In the genomic region with DNA sequence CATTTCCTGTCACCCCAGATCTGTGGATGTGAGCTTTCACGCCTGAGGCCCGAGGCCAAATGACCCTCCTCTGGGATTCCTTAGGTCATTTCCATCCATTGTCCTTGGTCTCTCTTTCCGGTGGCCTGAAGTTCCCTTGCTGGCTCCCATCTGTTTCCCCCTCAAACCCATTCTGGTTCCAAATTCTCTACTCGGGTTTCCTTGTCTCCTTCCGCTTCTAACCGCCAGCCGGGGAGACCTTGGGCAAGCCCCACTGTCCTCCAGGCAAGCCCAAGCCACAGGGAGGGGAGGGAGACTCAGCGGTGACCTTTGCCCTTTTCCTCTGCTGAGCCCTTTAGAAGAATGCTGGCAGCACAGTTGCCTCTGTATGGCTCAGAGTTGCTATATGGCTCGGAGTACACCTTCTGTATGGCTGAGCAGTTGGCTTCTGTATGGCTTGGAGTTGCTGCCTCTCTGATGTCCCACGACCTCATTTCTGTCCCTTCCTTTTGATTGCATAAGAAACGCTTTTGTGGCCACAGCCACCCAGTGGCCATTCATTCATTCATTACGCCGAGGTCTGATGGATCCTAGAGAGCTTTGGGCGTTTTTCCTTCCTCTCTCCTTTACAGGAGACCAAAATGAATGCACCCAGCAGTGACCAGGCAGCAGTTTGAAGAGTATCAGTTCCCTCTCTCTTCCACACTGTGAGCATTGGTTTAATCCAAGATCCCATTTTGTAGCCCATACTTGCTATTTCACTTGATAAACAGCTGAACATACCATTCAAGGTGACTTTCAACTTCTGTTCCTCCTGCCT, we compare ENCODE assay signal across 9 mouse cellular contexts. TPM values are rescaled to one million over a fixed set of nuclear protein-coding genes. Genes with fewer than 3 reads are reported as not detected.
A peak's percentile ranks its signal among the peaks of the same experiment; 100 is the strongest.
DNase-seq lines count a peak whose midpoint lies in the region; ATAC-seq and TF ChIP-seq lines count a peak whose summit lies in the region.
"Had no signal": no experiment of that assay in that cellular context is flagged by ENCODE, and none has a peak within 500 bp of the region (broad histone marks: within the 10 kb centered on the region; RNA-seq: fewer than 3 reads in every experiment).

No protein-coding gene starts in this region.

- no peaks in the 10 kb centered on the region for H3K27me3 ChIP-seq in liver, embryonic 14.5 days (ENCODE audit: control insufficient read depth, insufficient read depth, low read length)
- no peaks in the 10 kb centered on the region for H3K27me3 ChIP-seq in hindbrain, embryonic 13.5 days

- H3K27ac ChIP-seq in liver, embryonic 14.5 days: no peak overlapping the region
- H3K27ac ChIP-seq in hindbrain, embryonic 13.5 days: no peak overlapping the region

- H3K36me3 ChIP-seq in liver, embryonic 14.5 days (replicated peaks; ENCODE audit: control insufficient read depth, insufficient read depth, low read depth): no peaks in the 10 kb centered on the region
- no peaks in the 10 kb centered on the region for H3K36me3 ChIP-seq in hindbrain, embryonic 13.5 days

- H3K9me3 ChIP-seq in liver, embryonic 14.5 days (ENCODE audit: control insufficient read depth, low read length): no peaks in the 10 kb centered on the region
- no peaks in the 10 kb centered on the region for H3K9me3 ChIP-seq in hindbrain, embryonic 13.5 days

- no peak overlapping the region for H3K4me3 ChIP-seq in liver, embryonic 14.5 days (ENCODE audit: insufficient read depth in 1 of 2, low read depth in 2 of 2, low read length in 2 of 2)
- H3K4me3 ChIP-seq in hindbrain, embryonic 13.5 days: no peak overlapping the region
- H3K4me3 ChIP-seq: erythroblast, embryonic 14.5 days had no signal

- ATAC-seq in liver, embryonic 14.5 days (ENCODE audit: insufficient read depth): 0 out of 2 replicates have a peak, but pooled peaks have one; percentile 14
- ATAC-seq in erythroid progenitor cell, adult 5-6 weeks (replicated peaks; ENCODE audit: low FRiP score, poor library complexity, severe bottlenecking): no peak
- no peak for ATAC-seq in hindbrain, embryonic 13.5 days (ENCODE audit: low FRiP score)

- no peak overlapping the region for H3K9ac ChIP-seq in liver, embryonic 14.5 days (replicated peaks)
- H3K9ac ChIP-seq in hindbrain, embryonic 13.5 days: no peak overlapping the region

- intact Hi-C loops in heart, postnatal 25 days (cut with DNase I): no loop called here
- intact Hi-C loops in left cerebral cortex, postnatal 4 days (cut with DNase I): no loop called here

- DNase-seq in ovary, adult 18-20 months (ENCODE audit: low spot score): peak; percentile 59
- no peak for DNase-seq in ovary, postnatal 14 days (ENCODE audit: low spot score)
- DNase-seq in heart, postnatal 25 days (ENCODE audit: low spot score): peak; percentile 65
- DNase-seq in liver, embryonic 14.5 days (ENCODE audit: low read depth in 3 of 3, low spot score in 3 of 3): no peak
- DNase-seq in left cerebral cortex, postnatal 4 days: no peak
- DNase-seq in spleen, postnatal 4 days (ENCODE audit: low spot score in 2 of 2): no peak

- peaks cover 9 to 17% of the 10 kb centered on the region in 2 experiments for H3K4me1 ChIP-seq in liver, embryonic 14.5 days (replicated peaks; ENCODE audit: control insufficient read depth in 2 of 2, insufficient read depth in 2 of 2, low read length in 1 of 2)
- peaks cover 12% of the 10 kb centered on the region; the same call in 1 of the 2 replicates for H3K4me1 ChIP-seq in hindbrain, embryonic 13.5 days (replicated peaks)

- no peak for TF ChIP-seq EP300 in liver, embryonic 14.5 days (IDR thresholded peaks at IDR 0.05; ENCODE audit: low read depth)

- WGBS in liver, embryonic 14.5 days (ENCODE audit: insufficient replicate concordance): 28% methylated on average over 14 of the region's 14 CpGs
- 35% methylated on average over 14 of the region's 14 CpGs for WGBS in hindbrain, embryonic 13.5 days

- TF ChIP-seq CTCF in liver, embryonic 14.5 days (IDR thresholded peaks at IDR 0.05; ENCODE audit: low read depth): no peak

- no peak overlapping the region for H3K4me2 ChIP-seq in liver, embryonic 14.5 days (ENCODE audit: low read depth)
- no peak overlapping the region for H3K4me2 ChIP-seq in hindbrain, embryonic 13.5 days

RNA-seq across cellular contexts. Expression of a gene that starts 11.5 kb away (rescaled TPM):
- total RNA-seq in heart, postnatal 25 days (2021): 10 to 100 TPM; 14.1 to 15.5 TPM
- polyA plus RNA-seq in liver, embryonic 14.5 days (2012; rRNA removed): 7.0 and 9.1 TPM in 2 replicates
- polyA plus RNA-seq in liver, embryonic 14.5 days (2014; fragmentation: Nextera tagmentation; extraction: Ambion mirVana): 13.4 and 19.2 TPM in 2 replicates
- total RNA-seq in erythroid progenitor cell, adult 5-6 weeks (2015; ENCODE audit: low replicate concordance): 6.5 and 27.7 TPM in 2 replicates
- total RNA-seq in erythroid progenitor cell, adult 5-6 weeks (2017; ENCODE audit: low replicate concordance): 17.3 and 21.3 TPM in 2 replicates
- total RNA-seq in left cerebral cortex, postnatal 4 days (2021): 1 to 10 TPM; 1.9 to 4.1 TPM
- polyA plus RNA-seq in hindbrain, embryonic 13.5 days (2015; fragmentation: Nextera tagmentation; extraction: Ambion mirVana): 2.9 and 4.1 TPM in 2 replicates

Comparison
In these comparisons a context has a peak if more than half of its experiments do, and no peak if none do; other contexts are left out.
1. DNase-seq: peak in ovary, adult 18-20 months (single experiment) and heart, postnatal 25 days (single experiment); none in ovary, postnatal 14 days (single experiment), liver, embryonic 14.5 days (0 of 3), left cerebral cortex, postnatal 4 days (single experiment) and spleen, postnatal 4 days (0 of 2).